Mouse (Mus musculus) megakaryocyte, embryonic 14.5 days (primary cell): ENCODE measurements around the gene Spatc1l.

Source experiments
- FLI1 ChIP-seq: IDR thresholded peaks from 2 replicates; pipeline ENCODE4 v1.6.1; 2012; ENCODE audit warnings: low read length, inconsistent platforms, mixed read lengths
- GATA1 ChIP-seq: IDR thresholded peaks from 3 replicates; pipeline ENCODE4 v1.6.1; 2012; ENCODE audit warnings: mixed read lengths, low read length, inconsistent platforms, borderline replicate concordance

DNA sequence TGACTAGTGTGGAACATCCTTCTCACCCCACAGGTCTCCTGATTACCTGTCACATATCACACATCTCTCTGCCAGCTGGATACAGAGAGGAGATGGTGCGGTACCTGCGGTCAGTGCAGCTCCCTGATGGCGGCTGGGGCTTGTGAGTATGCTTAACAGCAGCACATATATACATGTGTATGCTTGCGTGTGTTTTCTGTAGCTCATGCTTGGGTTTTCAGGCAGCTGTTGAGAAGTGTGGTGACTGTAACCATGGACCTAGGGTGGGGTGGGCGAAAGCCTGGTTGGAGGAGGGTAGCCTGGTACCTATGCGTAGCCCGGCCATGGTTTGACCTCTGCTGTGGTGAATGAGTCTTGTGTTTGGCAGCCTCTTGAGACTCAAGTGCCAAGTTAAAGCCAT lies 26.5 kb upstream of the Spatc1l start:
- TF ChIP-seq GATA1 (no peak), FLI1 (no peak)
